Mouse (Mus musculus) thymus, postnatal 0 days (tissue): ENCODE measurements at regions not wholly inside any gene's neighbourhood (a gene's known extent, or its start where the extent isn't known, plus 50 kb on each side); places are given as distances from the start of the nearest gene placed in this dataset.

ENCODE experiments used
- DNase-seq: peaks from one replicate; pipeline ENCODE4 v3.0.0-alpha.2; 2015; ENCODE audit warnings: low spot score

- no peak for DNase-seq
Measured at GRCm38 (mm10) chr6:144880098-144880497, 98.3 kb upstream of the Sox5 start.

DNA sequence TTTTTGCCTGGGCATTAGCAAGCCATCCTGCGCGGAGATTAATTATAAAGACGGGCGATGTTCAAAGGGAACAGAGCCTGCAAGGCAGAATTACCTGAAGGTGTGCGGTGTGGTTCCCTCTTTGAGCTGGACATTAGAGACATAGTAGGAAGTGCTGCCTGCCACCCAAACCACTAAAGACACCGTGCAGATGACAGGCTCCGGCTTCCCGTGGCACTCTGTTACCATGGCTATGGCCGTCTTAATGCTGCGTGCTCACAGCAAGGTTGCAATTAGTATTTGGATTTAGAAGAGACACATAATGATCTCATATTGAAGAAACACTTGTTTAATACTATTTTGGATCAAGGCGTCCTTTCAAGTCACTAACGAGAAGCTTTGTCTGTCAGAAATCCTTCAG lies 95.0 kb upstream of the Sox5 start:
- DNase-seq: no peak

DNA sequence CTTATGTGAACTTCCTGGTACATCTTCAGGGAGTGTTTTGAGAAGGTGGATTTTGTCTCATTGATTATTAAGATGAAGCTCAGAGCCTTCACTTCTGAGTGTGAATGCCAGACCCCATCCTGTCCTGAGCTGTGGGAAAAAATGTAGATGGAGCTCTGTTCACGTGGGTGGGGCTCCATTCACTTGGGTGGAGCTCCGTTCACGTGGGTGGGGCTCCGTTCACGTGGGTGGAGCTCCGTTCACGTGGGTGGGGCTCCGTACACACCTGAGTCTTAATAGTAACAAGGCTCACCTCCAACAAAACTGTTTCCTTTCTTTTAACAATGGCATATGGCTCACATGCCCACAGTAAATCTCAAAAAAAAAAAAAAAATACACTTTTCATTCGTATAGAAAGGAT lies 94.1 kb upstream of the Sox5 start:
- no peak for DNase-seq

- no peak for DNase-seq
Measured at GRCm38 (mm10) chr6:144874251-144874650, 92.5 kb upstream of the Sox5 start.

DNA sequence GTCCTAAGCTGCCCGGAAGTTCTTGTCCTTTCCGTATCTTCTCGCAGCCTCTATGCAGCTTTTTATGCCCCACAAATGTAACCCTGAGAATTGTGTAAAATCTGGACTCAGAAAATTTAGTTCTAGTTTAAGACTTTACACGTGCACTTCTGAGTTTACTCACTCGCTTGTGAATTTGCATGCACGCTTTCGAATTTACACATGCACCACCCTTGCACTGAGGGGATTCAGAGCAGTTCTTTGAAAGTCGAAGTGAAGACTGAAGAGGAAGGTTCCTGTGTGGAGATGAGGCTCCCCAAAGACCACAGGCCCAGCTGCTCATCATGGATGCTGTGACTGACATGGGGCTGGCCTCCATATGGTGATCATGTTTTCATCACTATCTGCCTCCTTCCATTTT lies 89.2 kb upstream of the Sox5 start:
- no peak for DNase-seq

DNA sequence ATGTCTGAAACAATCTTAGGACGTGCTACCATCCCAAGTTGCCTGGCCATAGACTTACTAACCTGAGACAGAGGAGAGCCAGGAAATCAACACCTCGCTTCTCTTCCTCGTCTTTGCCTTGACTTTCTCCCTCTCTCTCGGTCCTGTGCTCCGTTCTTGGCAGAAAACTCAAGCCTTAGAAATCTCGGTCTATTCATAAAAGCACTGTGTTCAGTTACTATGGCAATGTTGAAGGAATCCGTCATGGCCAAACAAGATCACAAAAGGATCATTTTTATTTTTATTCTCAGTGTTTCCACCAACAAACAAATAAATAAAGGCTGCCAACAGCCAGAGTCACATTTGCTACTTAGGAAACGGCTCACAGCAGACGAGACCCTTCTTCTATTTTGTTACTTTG lies 85.6 kb upstream of the Sox5 start:
- DNase-seq: no peak

DNA sequence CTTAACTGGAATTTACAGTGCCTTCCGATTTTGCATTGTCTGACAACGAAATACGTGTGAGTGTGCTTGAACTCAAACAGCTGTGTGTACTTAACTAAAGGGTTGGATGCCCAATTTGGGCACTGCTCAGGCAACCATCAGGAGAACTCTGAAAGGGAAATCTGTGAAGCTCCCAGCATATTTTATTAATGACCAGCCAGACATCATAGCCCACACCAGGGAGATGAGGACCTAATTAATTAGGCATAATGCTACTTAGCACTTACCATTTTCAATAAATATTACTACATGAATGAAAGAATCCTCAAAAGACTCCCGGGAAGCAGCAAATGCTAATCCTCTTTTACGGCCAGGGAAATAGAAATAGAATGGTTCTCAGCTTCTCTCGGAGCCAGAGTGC lies 82.2 kb upstream of the Sox5 start:
- no peak for DNase-seq

DNA sequence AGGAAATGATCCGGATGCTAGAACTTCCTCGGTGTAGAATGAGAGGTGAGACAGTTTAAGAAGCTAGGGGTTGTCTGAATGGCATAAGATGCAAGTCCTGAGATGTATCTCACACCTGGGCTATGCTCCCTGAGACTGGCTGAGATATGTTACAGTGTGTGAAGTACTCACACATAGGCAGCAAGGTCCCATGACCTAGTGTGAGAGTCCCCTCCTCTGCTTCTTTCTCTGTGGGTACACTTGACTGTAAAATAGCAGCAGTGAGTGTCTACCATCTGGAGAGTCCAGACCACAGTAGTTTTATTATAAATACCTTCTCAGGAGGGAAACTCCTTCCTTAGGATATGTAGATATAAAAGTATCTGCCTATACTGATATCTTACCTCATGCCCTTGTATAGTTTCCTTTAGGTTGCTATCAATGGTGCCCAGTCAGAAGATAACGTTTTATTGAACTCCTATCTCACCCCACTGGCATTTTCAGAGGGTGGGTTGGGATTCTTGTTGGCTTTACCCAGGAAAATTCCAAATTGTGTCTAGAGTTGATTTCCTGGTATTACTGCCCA lies 81.7 kb upstream of the Sox5 start:
- DNase-seq: no peak

DNA sequence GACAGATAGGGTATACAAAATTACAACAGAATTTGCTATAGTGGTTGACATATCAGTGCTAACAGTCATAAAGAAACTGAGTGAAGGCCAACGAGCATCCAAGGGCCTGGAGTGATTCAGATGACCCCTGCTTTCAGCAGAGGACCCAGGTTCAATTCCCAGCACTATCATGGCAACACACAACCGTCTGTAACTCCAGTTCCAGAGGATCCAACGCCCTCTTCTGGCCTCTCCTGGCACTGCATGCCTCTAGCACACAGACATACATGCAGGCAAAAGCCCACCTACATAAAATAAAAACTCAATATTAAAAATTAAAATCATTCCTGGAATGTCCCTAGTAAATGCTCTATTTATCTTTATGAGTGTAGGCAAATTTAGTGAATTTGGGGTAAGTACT lies 59.7 kb upstream of the Sox5 start:
- DNase-seq: no peak

GRCm38 (mm10) chr6:144839383-144839782 lies 57.6 kb upstream of the Sox5 start:
- no peak for DNase-seq

DNA sequence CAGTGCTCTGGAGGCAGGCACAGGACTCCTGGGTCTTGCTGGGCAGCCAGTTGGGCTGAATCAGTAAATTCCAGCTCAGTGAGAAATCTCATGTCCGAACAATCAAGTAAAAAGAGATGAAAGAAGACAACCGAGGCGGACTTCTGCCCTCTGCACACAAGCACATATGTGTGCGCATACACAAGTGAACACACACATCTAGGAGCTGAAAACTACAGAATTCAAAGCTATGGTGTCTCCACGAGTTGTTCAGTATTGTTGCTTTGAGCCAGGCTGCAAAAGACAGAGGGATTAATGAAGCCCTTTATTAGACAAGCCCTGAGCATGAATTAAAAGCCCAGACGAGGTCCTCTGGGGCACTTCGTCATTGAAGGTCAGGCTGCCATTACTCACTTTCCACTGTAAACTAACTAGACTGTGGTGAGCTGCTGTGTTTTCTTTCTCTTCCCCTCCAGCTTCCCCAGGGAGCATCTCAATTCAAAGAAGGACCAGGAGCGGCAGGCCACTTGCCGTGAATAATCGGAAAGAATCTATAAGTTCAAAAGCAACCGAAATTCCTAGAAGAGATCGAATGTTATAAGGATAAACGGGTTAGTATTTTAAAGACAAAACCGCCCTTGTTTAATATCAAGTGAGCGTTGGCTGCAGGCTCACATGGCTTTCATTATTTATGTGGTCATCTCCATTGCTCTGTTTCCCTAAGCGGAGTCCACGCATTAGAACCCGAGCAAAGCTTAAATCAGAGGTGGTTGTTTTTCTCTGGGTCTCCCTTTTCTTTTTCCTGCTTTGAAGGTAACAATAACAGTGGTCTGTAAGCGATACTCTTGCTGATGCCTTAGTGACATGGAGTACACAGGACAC lies 52.8 kb upstream of the Sox5 start:
- no peak for DNase-seq
